Mouse (Mus musculus) lung, postnatal 0 days (tissue): ENCODE measurements around the gene Ldb1.

ENCODE experiments used
- CTCF ChIP-seq: IDR thresholded peaks from 2 replicates; pipeline ENCODE4 v1.5.1; 2016; ENCODE audit warnings: antibody characterized with exemption, mild to moderate bottlenecking
- EP300 ChIP-seq: IDR thresholded peaks from 2 replicates; pipeline ENCODE4 v1.6.1; 2016; ENCODE audit warnings: antibody characterized with exemption, mild to moderate bottlenecking, control low read depth

GRCm38 (mm10) chr19:45991171-45991570 is 53.8 kb downstream of the Ldb1 start:
- TF ChIP-seq CTCF (no peak), EP300 (no peak)
